Mouse (Mus musculus) ES-E14 (cell line): ENCODE results near the gene Klhl7. TPM values are rescaled to one million over a fixed set of nuclear protein-coding genes. Genes with fewer than 3 reads are reported as not detected.

Experiments used
- DNase-seq: peaks from one replicate; pipeline ENCODE4 v3.0.0-alpha.2; 2013; ENCODE audit warnings: low read depth, low spot score
- H3K27ac ChIP-seq: 2 replicates; pipeline ENCODE4 v1.5.1; 2012; ENCODE audit warnings: low read depth, mild to moderate bottlenecking, low read length, moderate library complexity, mixed read lengths; ENCODE audit not compliant: poor library complexity, insufficient read depth, severe bottlenecking
- H3K36me3 ChIP-seq: 2 replicates; pipeline ENCODE4 v1.6.1; 2012; ENCODE audit warnings: mild to moderate bottlenecking, low read length, moderate library complexity, mixed read lengths; ENCODE audit not compliant: control insufficient read depth, poor library complexity, insufficient read depth, severe bottlenecking
- H3K4me1 ChIP-seq, 2 experiments: fragments of 150-350 bp in 1 of 2; sonication (generic) in 1 of 2; 2 replicates each; pipeline ENCODE4 v1.6.1; 2012; ENCODE audit warnings: low read length in 2 of 2, mild to moderate bottlenecking in 1 of 2, mixed read lengths in 1 of 2; ENCODE audit not compliant: control insufficient read depth in 2 of 2, insufficient read depth in 2 of 2, poor library complexity in 1 of 2
- H3K4me3 ChIP-seq, 2 experiments: fragments of 150-350 bp in 1 of 2; sonication (generic) in 1 of 2; 2 replicates each; pipeline ENCODE4 v1.5.1; 2012; ENCODE audit warnings: low read length in 2 of 2, low read depth in 1 of 2, mild to moderate bottlenecking in 1 of 2, mixed read lengths in 1 of 2; ENCODE audit not compliant: insufficient read depth in 1 of 2, poor library complexity in 1 of 2, severe bottlenecking in 1 of 2
- H3K9ac ChIP-seq: 2 replicates; pipeline ENCODE4 v1.6.1; 2012; ENCODE audit warnings: low read depth, mild to moderate bottlenecking, low read length, mixed read lengths; ENCODE audit not compliant: poor library complexity, insufficient read depth, severe bottlenecking
- H3K9me3 ChIP-seq: fragments of 150-350 bp; sonication (generic); 2 replicates; pipeline ENCODE4 v1.6.1; 2012; ENCODE audit warnings: low read depth, mild to moderate bottlenecking, low read length; ENCODE audit not compliant: control insufficient read depth, insufficient read depth
- CHD2 ChIP-seq: IDR thresholded peaks from 2 replicates; pipeline ENCODE4 v1.6.1; 2014; ENCODE audit warnings: mild to moderate bottlenecking, low read depth, low read length, inconsistent platforms
- HCFC1 ChIP-seq: IDR thresholded peaks from 2 replicates; pipeline ENCODE4 v1.6.1; 2012; ENCODE audit warnings: low read length, inconsistent platforms, borderline replicate concordance; ENCODE audit not compliant: insufficient read depth
- MAFK ChIP-seq: IDR thresholded peaks from 2 replicates; pipeline ENCODE4 v1.6.1; 2014; ENCODE audit warnings: mild to moderate bottlenecking, low read depth, low read length, inconsistent platforms; ENCODE audit not compliant: insufficient read depth
- ZC3H11A ChIP-seq: IDR thresholded peaks from 2 replicates; pipeline ENCODE4 v1.6.1; 2012; ENCODE audit warnings: low read depth, mild to moderate bottlenecking, inconsistent platforms, low read length, borderline replicate concordance
- ZNF384 ChIP-seq: IDR thresholded peaks from 2 replicates; pipeline ENCODE4 v1.6.1; 2012; ENCODE audit warnings: low read depth, low read length, inconsistent platforms
- in situ Hi-C, 2 experiments: fragments of 600-800 bp; cut with MboI; formaldehyde crosslinking; loops; one replicate each; pipeline ENCODE4 v1.15.1; 2025; ENCODE audit warnings: low sequenced_read_pairs in 2 of 2, inconsistent platforms in 1 of 2; ENCODE audit not compliant: unreplicated experiment in 2 of 2
- total RNA-seq: library from RNA; depleted of rRNA; stranded (reverse); fragments of 300-350 nt; gene quantifications from 2 replicates; pipeline ENCODE4 v1.2.3, GENCODE M21; 2012

The Klhl7 gene
- total RNA-seq, 1 experiment: 30.5 TPM

GRCm38 (mm10) chr5:24124579-24125276, 24.3 kb downstream of the Klhl7 start:
- no peak for TF ChIP-seq CHD2
- 0 out of 2 replicates have a peak, but pooled peaks have one; percentile 31 for TF ChIP-seq ZNF384

GRCm38 (mm10) chr5:24125910-24126636, 25.7 kb downstream of the Klhl7 start:
- TF ChIP-seq CHD2 (no peak), ZNF384 (no peak), MAFK (no peak), HCFC1 (no peak), ZC3H11A (no peak)
- Histone ChIP-seq H3K9me3 (no peaks in the 10 kb centered on the region), H3K4me1 (peaks cover 0 to 7% of the 10 kb centered on the region in 2 experiments; a peak in 3 of 4 replicates), H3K9ac (no peak overlapping the region), H3K36me3 (peaks cover 2% of the 10 kb centered on the region; the same call in 1 of the 2 replicates), H3K27ac (no peak overlapping the region), H3K4me3 (no peak overlapping the region)
- DNase-seq: no peak
- in situ Hi-C loops: no loop called here

More at GRCm38 (mm10) chr5:24124579-24125276, 24.3 kb downstream of the Klhl7 start:
- DNase-seq: no peak
- H3K9ac ChIP-seq: no peak overlapping the region
- no peaks in the 10 kb centered on the region for H3K9me3 ChIP-seq
- H3K4me3 ChIP-seq: no peak overlapping the region
- no peak overlapping the region; the same call in 1 of the 2 replicates for H3K27ac ChIP-seq
- H3K4me1 ChIP-seq: peaks cover 0 to 7% of the 10 kb centered on the region in 2 experiments; a peak in 3 of 4 replicates
- H3K36me3 ChIP-seq: peaks cover 2% of the 10 kb centered on the region; the same call in 1 of the 2 replicates
- in situ Hi-C loops: no loop called here

GRCm38 (mm10) chr5:24126967-24127366, 26.6 kb downstream of the Klhl7 start:
- DNase-seq: no peak
- Histone ChIP-seq H3K4me3 (no peak overlapping the region), H3K36me3 (peaks cover 2% of the 10 kb centered on the region; the same call in 1 of the 2 replicates), H3K27ac (no peak overlapping the region), H3K4me1 (peaks cover 0 to 7% of the 10 kb centered on the region in 2 experiments; a peak in 3 of 4 replicates), H3K9ac (no peak overlapping the region), H3K9me3 (no peaks in the 10 kb centered on the region)
- in situ Hi-C loops: no loop called here
- no peak for TF ChIP-seq ZC3H11A
- TF ChIP-seq ZNF384: no peak
- no peak for TF ChIP-seq MAFK
- no peak for TF ChIP-seq HCFC1
- no peak for TF ChIP-seq CHD2

GRCm38 (mm10) chr5:24146964-24147363, 46.6 kb downstream of the Klhl7 start:
- no peak for DNase-seq
- H3K27ac ChIP-seq: no peak overlapping the region
- peaks cover 15% of the 10 kb centered on the region for H3K36me3 ChIP-seq
- TF ChIP-seq HCFC1 (no peak), CHD2 (no peak), ZNF384 (no peak), MAFK (no peak), ZC3H11A (no peak)
- in situ Hi-C loops: no loop called here
- H3K9ac ChIP-seq: no peak overlapping the region
- peaks cover 0 to 2% of the 10 kb centered on the region in 2 experiments; a peak in 1 of 4 replicates for H3K4me1 ChIP-seq
- no peaks in the 10 kb centered on the region for H3K9me3 ChIP-seq
- H3K4me3 ChIP-seq: no peak overlapping the region
